Mouse (Mus musculus) cerebellum, adult 2 months (tissue): Measurements from ENCODE around the gene Cdh23. TPM values are rescaled to one million over a fixed set of nuclear protein-coding genes. Genes with fewer than 3 reads are reported as not detected.

ENCODE experiments used
- DNase-seq, 2 experiments: peaks; one replicate each; pipeline ENCODE4 v3.0.0; 2021
- H3K27ac ChIP-seq: fragments of 200-500 bp; 2 replicates; pipeline ENCODE4 v1.5.1; 2012; ENCODE audit warnings: low read length, control low read depth, inconsistent platforms; ENCODE audit not compliant: insufficient read depth
- H3K27me3 ChIP-seq: fragments of 200-500 bp; 2 replicates; pipeline ENCODE4 v1.6.1; 2012; ENCODE audit warnings: inconsistent platforms, mild to moderate bottlenecking, low read length, moderate library complexity; ENCODE audit not compliant: control insufficient read depth, insufficient read depth
- H3K4me1 ChIP-seq: fragments of 200-500 bp; 2 replicates; pipeline ENCODE4 v1.6.1; 2011; ENCODE audit warnings: low read length; ENCODE audit not compliant: control insufficient read depth, insufficient read depth
- H3K4me3 ChIP-seq: fragments of 200-500 bp; replicated peaks from 2 replicates; pipeline ENCODE3; 2011; ENCODE audit warnings: mild to moderate bottlenecking, low read depth, low read length, control low read depth; ENCODE audit not compliant: insufficient read depth
- CTCF ChIP-seq: fragments of 200-500 bp; IDR thresholded peaks from 2 replicates; pipeline ENCODE4 v1.5.1; 2011; ENCODE audit warnings: low read depth, mild to moderate bottlenecking, control low read depth, low read length, moderate library complexity, borderline replicate concordance; ENCODE audit not compliant: insufficient read depth
- POLR2A ChIP-seq: fragments of 200-500 bp; IDR thresholded peaks from 2 replicates; pipeline ENCODE4 v1.6.1; 2011; ENCODE audit warnings: low read length, control low read depth, borderline replicate concordance; ENCODE audit not compliant: insufficient read depth
- WGBS: fragments of 180-500 bp; shearing (Covaris S2); methylation state at CpG from one replicate; pipeline ENCODE4 v1.1.7; 2018; 5-methylcytosine and 5-hydroxymethylcytosine counted together
- polyA plus RNA-seq: library from polyadenylated mRNA; depleted of rRNA; stranded (reverse); fragments of >200 nt; gene quantifications from 2 replicates; pipeline ENCODE4 v1.2.3, GENCODE M21; 2012

Gene Cdh23
- polyA plus RNA-seq, 1 experiment, result 2.7 TPM

DNA sequence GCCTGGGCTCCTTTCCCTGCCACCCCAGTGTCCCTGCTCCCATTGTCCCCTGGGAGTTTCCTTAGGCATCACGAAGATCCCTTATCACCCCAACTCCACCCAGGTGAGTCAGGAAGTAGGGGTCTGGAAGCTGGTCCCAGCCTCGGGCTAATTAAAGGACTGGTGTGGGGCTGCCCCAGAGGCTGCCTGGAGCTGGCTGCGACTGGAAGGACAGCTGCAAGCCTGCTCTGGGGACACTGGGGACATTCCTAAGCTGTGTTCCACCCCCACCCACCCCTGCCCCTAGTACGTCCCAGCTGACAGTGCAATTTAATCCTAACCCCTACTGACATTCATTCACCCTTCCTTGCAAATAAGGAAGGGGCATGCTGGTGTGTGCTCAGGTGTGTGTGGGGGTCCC is 263.6 kb downstream of the Cdh23 start:
- WGBS, result 41% methylated on average over 4 of the region's 4 CpGs

DNA sequence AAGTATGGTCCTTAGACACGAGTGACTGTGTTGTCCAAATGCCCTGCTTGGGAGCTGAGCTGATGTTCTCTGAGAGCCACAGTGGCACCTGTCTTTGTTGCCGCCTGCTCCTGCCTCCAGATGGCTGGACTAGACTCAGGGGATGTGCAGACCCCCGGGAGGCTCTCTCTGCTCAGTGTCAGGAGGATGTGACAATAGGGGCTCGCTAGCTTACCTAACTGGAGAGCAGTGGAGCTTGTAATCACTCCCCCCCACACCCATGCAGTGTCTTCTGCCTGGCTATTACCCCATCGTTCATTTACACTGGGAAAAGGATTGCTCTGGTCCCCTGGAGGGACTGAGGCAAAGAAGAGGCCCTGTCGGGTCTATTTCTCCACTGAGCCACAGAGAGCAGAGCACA is 265.7 kb downstream of the Cdh23 start:
- TF ChIP-seq CTCF, result no peak
- no peak for TF ChIP-seq POLR2A
- Histone ChIP-seq H3K27me3 (no peaks in the 10 kb centered on the region), H3K4me3 (no peak overlapping the region), H3K27ac (no peak overlapping the region), H3K4me1 (no peaks in the 10 kb centered on the region)
- WGBS, result 29% methylated on average over 6 of the region's 6 CpGs
- DNase-seq, result no peak

More for the DNA sequence above, 263.6 kb downstream of the Cdh23 start:
- no peak for DNase-seq
- TF ChIP-seq POLR2A (no peak), CTCF (no peak)
- Histone ChIP-seq H3K4me3 (no peak overlapping the region), H3K27me3 (no peaks in the 10 kb centered on the region), H3K27ac (no peak overlapping the region), H3K4me1 (no peaks in the 10 kb centered on the region)

DNA sequence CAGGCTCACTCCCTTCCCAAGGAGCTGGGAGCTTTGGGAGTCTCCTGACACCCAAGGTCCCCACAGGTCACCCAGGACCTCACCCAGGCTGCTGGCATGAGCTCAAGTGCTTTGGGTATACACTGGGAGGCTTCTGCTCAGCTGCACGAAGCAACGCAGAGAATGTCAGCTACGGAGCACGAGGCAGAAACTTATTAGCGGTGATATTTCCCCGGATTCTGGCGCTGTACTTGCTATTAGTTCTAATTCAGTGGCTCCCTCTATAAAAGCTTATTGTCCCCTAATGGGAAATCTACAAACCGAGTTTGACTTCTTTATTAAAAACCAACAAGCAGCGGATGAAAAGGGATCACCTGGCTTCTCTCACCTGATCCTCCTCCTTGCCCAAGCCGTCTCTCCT is 266.3 kb downstream of the Cdh23 start:
- no peak for DNase-seq
- TF ChIP-seq CTCF (no peak), POLR2A (no peak)
- WGBS, result 12% methylated on average over 10 of the region's 10 CpGs
- H3K4me1 ChIP-seq, result no peaks in the 10 kb centered on the region
- no peak overlapping the region for H3K27ac ChIP-seq
- no peak overlapping the region for H3K4me3 ChIP-seq
- H3K27me3 ChIP-seq, result no peaks in the 10 kb centered on the region

DNA sequence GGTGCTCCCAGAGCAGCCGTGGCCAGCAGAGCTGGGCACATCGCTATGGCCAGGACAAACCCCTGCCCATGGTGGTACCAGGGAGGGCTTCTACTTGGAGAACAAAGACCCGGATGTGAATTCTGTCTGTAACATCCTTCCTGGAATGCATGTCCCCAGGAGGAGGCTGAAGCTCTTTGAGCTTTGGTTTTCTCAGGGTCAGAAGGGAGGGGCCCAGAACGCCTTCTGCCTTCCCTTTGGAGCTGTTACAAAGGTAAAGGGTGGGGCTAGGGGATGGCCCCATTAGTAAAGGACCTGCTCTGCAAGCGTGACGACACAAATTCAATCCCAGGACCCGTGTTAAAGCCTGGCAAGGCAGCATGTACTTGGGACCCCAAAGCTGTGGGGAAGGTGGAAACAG is 273.5 kb downstream of the Cdh23 start:
- Histone ChIP-seq H3K4me1 (no peaks in the 10 kb centered on the region), H3K4me3 (no peak overlapping the region), H3K27ac (no peak overlapping the region), H3K27me3 (no peaks in the 10 kb centered on the region)
- TF ChIP-seq CTCF (no peak), POLR2A (no peak)
- WGBS, result 49% methylated on average over 7 of the region's 7 CpGs
- no peak for DNase-seq

DNA sequence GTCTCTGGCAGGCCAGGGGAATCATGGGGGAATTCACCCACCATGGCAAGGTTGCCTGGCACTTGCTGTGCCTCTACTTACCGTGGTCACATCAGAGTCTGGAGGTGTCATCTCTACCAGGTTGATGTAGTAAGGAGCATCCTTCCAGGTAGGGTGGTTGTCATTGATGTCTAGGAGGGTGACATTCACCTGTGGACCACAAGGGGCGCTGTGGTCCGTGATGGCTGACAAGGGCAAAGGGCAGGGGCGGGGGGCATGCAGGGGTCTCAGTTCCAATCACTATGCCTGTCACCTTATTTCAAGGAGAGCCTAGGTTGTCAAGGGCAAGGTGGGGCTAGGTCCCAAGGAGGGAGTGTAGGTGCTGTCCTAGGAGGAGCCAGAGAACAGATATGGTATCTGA is 276.7 kb downstream of the Cdh23 start:
- H3K27me3 ChIP-seq, result no peaks in the 10 kb centered on the region
- TF ChIP-seq POLR2A (no peak), CTCF (peak; percentile 54; the same call in 1 of the 2 replicates)
- WGBS, result 22% methylated on average over 4 of the region's 4 CpGs
- no peak overlapping the region for H3K4me3 ChIP-seq
- DNase-seq, result no peak
- H3K27ac ChIP-seq, result no peak overlapping the region
- no peaks in the 10 kb centered on the region for H3K4me1 ChIP-seq

DNA sequence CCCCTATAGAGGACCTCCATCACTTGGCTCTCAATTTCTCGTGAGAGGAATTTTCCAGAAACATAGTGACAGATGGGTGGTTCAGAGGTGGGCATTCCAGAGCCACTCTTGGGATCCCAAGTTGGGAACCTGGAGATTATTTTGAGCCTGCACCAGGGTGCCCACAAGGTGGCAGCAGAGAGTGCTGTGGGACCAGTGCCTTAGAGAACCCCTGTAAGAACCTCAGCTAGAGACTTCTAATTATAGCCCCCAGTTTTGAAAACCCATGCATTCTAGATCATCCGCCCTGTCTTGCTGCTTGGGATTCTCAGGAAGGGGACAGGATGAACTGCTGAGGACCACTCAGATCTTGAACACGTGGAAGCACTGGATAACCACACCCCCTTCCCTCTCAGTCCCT is 278.2 kb downstream of the Cdh23 start:
- H3K27me3 ChIP-seq, result no peaks in the 10 kb centered on the region
- DNase-seq, result peak; percentile 50 to 70
- no peak overlapping the region for H3K27ac ChIP-seq
- 9% methylated on average over 3 of the region's 3 CpGs for WGBS
- TF ChIP-seq POLR2A (no peak), CTCF (peak; percentile 88)
- no peak overlapping the region for H3K4me3 ChIP-seq
- H3K4me1 ChIP-seq, result no peaks in the 10 kb centered on the region

DNA sequence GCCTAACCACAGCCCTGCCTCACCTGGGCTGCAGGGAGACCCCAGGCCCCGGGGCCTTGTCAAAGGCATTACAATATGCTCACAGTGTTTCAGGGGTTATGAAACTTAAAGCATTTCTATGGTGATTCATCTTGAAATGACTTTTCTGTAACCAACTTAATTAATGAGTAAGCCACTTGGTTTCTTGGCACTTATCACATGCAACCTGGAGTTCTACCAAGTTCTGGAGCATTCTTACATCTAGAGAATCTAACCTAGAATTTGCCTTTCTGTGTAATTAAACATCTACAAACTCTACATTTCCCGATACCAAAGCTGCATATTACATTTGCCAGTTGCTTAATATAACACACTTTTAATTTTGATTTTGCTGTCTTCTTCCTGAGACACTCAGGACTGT is 279.2 kb downstream of the Cdh23 start:
- WGBS, result 92% methylated on average over 2 of the region's 2 CpGs
- H3K27ac ChIP-seq, result no peak overlapping the region
- no peak overlapping the region for H3K4me3 ChIP-seq
- no peak for DNase-seq
- no peaks in the 10 kb centered on the region for H3K4me1 ChIP-seq
- TF ChIP-seq CTCF, result no peak
- TF ChIP-seq POLR2A, result no peak
- H3K27me3 ChIP-seq, result no peaks in the 10 kb centered on the region

DNA sequence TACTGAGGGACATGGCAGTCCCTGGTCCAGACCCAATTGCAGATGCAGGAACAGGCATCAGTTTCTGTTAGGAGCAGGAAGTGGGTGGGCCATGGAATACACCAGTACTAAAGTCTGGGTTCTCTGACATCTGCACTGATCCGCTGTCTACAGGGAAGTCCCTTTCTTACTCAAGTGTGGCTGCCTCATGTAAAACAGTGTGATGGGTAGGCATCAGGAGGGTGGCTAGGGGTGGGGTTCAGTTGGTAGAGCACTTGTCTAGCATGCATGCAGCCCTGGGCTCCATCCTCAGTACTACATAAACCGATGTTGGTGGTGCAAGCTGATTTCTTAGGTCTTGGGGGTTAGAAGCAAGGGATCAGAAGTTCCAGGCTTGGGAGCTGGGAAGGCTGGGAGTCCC is 282.5 kb downstream of the Cdh23 start:
- no peak for DNase-seq
- H3K27ac ChIP-seq, result no peak overlapping the region
- TF ChIP-seq POLR2A, result no peak
- no peak for TF ChIP-seq CTCF
- no peaks in the 10 kb centered on the region for H3K4me1 ChIP-seq
- 83% methylated on average over 2 of the region's 2 CpGs for WGBS
- no peak overlapping the region for H3K4me3 ChIP-seq
- H3K27me3 ChIP-seq, result no peaks in the 10 kb centered on the region

DNA sequence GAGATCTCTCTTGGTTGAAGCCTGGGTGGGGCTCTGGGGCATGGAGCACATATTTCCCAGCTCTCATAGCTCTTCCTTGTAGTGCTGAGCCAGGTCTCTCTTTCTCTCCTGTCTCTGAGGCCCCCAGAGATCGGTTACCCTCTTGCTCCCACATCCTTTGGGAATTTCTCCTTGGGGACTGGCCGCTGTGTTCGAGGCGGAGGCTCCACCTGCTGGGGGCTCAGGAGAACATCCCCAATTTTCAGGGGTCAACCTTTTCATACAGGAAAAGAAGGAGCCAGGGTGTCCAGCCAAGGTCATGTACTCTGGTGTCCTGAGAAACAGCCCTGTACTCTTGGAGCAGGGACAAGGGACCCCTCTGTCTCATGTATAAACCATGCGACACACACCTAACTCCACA is 284.5 kb downstream of the Cdh23 start:
- WGBS, result 35% methylated on average over 5 of the region's 5 CpGs
- no peak overlapping the region for H3K27ac ChIP-seq
- TF ChIP-seq POLR2A, result no peak
- peak; percentile 32 for TF ChIP-seq CTCF
- no peak overlapping the region for H3K4me3 ChIP-seq
- no peaks in the 10 kb centered on the region for H3K4me1 ChIP-seq
- H3K27me3 ChIP-seq, result no peaks in the 10 kb centered on the region
- no peak for DNase-seq
